Mouse (Mus musculus): ENCODE results near the gene Lclat1.

The Lclat1 gene

GRCm38 (mm10) chr17:73087045-73087910, 20.5 kb upstream of the Lclat1 start:
- DNase-seq (ENCODE audit: low spot score in 2 of 2): no peak

- no peak for DNase-seq (ENCODE audit: low spot score in 2 of 2)
Observed at GRCm38 (mm10) chr17:73091368-73091767, 16.4 kb upstream of the Lclat1 start.

- no peak for DNase-seq (ENCODE audit: low spot score in 2 of 2)
Observed at GRCm38 (mm10) chr17:73092103-73093097, 15.4 kb upstream of the Lclat1 start.

GRCm38 (mm10) chr17:73095070-73095469, 12.7 kb upstream of the Lclat1 start:
- no peak for DNase-seq (ENCODE audit: low spot score in 2 of 2)

GRCm38 (mm10) chr17:73095585-73095984, 12.2 kb upstream of the Lclat1 start:
- DNase-seq (ENCODE audit: low spot score in 2 of 2): no peak

GRCm38 (mm10) chr17:73096484-73096883, 11.3 kb upstream of the Lclat1 start:
- no peak for DNase-seq (ENCODE audit: low spot score in 2 of 2)

GRCm38 (mm10) chr17:73098636-73099035, 9.1 kb upstream of the Lclat1 start:
- no peak for DNase-seq (ENCODE audit: low spot score in 2 of 2)

GRCm38 (mm10) chr17:73100396-73100795, 7.4 kb upstream of the Lclat1 start:
- DNase-seq (ENCODE audit: low spot score in 2 of 2): no peak

- no peak for DNase-seq (ENCODE audit: low spot score in 2 of 2)
Observed at GRCm38 (mm10) chr17:73102538-73102937, 5.2 kb upstream of the Lclat1 start.

GRCm38 (mm10) chr17:73108170-73108887, 544 bp downstream of the Lclat1 start:
- DNase-seq (ENCODE audit: low spot score in 2 of 2): no peak

GRCm38 (mm10) chr17:73108888-73109259, 1.1 kb downstream of the Lclat1 start:
- DNase-seq (ENCODE audit: low spot score in 2 of 2): peak in 1 of 2 experiments; percentile 4

- DNase-seq (ENCODE audit: low spot score in 2 of 2): no peak
Observed at GRCm38 (mm10) chr17:73112128-73112527, 4.3 kb downstream of the Lclat1 start.

GRCm38 (mm10) chr17:73112601-73113000, 4.8 kb downstream of the Lclat1 start:
- no peak for DNase-seq (ENCODE audit: low spot score in 2 of 2)

- DNase-seq (ENCODE audit: low spot score in 2 of 2): no peak
Observed at GRCm38 (mm10) chr17:73113230-73113629, 5.4 kb downstream of the Lclat1 start.

- DNase-seq (ENCODE audit: low spot score in 2 of 2): no peak
Observed at GRCm38 (mm10) chr17:73118134-73118533, 10.3 kb downstream of the Lclat1 start.

GRCm38 (mm10) chr17:73118702-73119101, 10.9 kb downstream of the Lclat1 start:
- no peak for DNase-seq (ENCODE audit: low spot score in 2 of 2)

GRCm38 (mm10) chr17:73119150-73119549, 11.4 kb downstream of the Lclat1 start:
- no peak for DNase-seq (ENCODE audit: low spot score in 2 of 2)

GRCm38 (mm10) chr17:73120545-73120944, 12.8 kb downstream of the Lclat1 start:
- no peak for DNase-seq (ENCODE audit: low spot score in 2 of 2)

- DNase-seq (ENCODE audit: low spot score in 2 of 2): no peak
Observed at GRCm38 (mm10) chr17:73121726-73122125, 13.9 kb downstream of the Lclat1 start.

GRCm38 (mm10) chr17:73126349-73126748, 18.6 kb downstream of the Lclat1 start:
- DNase-seq (ENCODE audit: low spot score in 2 of 2): no peak

GRCm38 (mm10) chr17:73126903-73127302, 19.1 kb downstream of the Lclat1 start:
- DNase-seq (ENCODE audit: low spot score in 2 of 2): no peak

All from urinary bladder, postnatal 36 days (tissue).